Mouse (Mus musculus): ENCODE measurements around the gene Adk.

DNA sequence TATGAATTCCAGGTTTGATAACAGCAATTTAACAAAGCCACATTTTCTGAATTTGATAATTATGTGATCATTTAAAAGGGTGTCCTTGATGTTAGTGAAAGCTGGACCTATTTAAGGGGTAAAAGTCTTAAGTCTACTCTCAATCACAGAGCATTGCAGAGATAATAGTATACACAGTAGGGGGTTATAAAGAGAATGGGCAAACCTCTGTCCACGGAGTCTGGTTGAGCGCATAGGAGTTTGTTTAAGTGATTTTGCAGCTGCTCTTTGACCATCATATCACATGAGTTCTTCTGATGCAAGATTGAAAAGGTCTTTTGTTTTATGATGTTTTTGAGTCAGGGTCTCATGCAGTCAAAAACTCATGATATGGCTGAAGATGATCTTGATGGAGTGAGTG lies 431.8 kb downstream of the Adk start:
- TF ChIP-seq CTCF (IDR thresholded peaks at IDR 0.05 in 2 of 3, conservative IDR thresholded peaks at IDR 0.05 in 1 of 3; ENCODE audit: control insufficient read depth in 1 of 3, insufficient read depth in 1 of 3, low read depth in 2 of 3, low read length in 3 of 3, poor library complexity in 1 of 3, severe bottlenecking in 1 of 3) (no peak), BHLHE40 (IDR thresholded peaks at IDR 0.05; ENCODE audit: borderline replicate concordance, low read depth, low read length) (no peak), GABPA (IDR thresholded peaks at IDR 0.05; ENCODE audit: low read depth, low read length) (no peak), NRF1 (IDR thresholded peaks at IDR 0.05; ENCODE audit: insufficient read depth, low read depth, low read length, poor library complexity, severe bottlenecking) (no peak), CHD2 (IDR thresholded peaks at IDR 0.05; ENCODE audit: low read length) (no peak), MAX (IDR thresholded peaks at IDR 0.05; ENCODE audit: low read length) (no peak)
